Mouse (Mus musculus): ENCODE results near the gene Anapc11. TPM values are rescaled to one million over a fixed set of nuclear protein-coding genes. Genes with fewer than 3 reads are reported as not detected.

Gene Anapc11
- polyA plus RNA-seq, 1 experiment from 2014 or later: 170 TPM

- peaks cover 93% of the 10 kb centered on the region for H3K36me3 ChIP-seq
- H3K27me3 ChIP-seq: no peaks in the 10 kb centered on the region
- H3K4me2 ChIP-seq (replicated peaks): no peak overlapping the region
- peaks cover 3% of the 10 kb centered on the region for H3K4me1 ChIP-seq
- H3K4me3 ChIP-seq: no peak overlapping the region
- no peak overlapping the region for H3K9ac ChIP-seq
- H3K27ac ChIP-seq: no peak overlapping the region
- no peaks in the 10 kb centered on the region for H3K9me3 ChIP-seq (replicated peaks)
- no peak for ATAC-seq (ENCODE audit: low FRiP score)
- WGBS: 84% methylated on average over 9 of the region's 9 CpGs
Observed at GRCm38 (mm10) chr11:120565114-120565513, 33.1 kb upstream of the Anapc11 start.

GRCm38 (mm10) chr11:120568324-120568723 is 29.9 kb upstream of the Anapc11 start:
- Histone ChIP-seq H3K27me3 (no peaks in the 10 kb centered on the region), H3K9ac (no peak overlapping the region), H3K9me3 (replicated peaks) (no peaks in the 10 kb centered on the region), H3K4me1 (peaks cover 13% of the 10 kb centered on the region), H3K27ac (no peak overlapping the region), H3K4me3 (no peak overlapping the region), H3K36me3 (peaks cover 74% of the 10 kb centered on the region), H3K4me2 (replicated peaks) (no peak overlapping the region)
- ATAC-seq (ENCODE audit: low FRiP score): no peak
- WGBS: 97% methylated on average over 6 of the region's 6 CpGs

- H3K9me3 ChIP-seq (replicated peaks): no peaks in the 10 kb centered on the region
- 89% methylated on average over 3 of the region's 3 CpGs for WGBS
- no peak overlapping the region for H3K27ac ChIP-seq
- peaks cover 22% of the 10 kb centered on the region for H3K4me1 ChIP-seq
- peaks cover 46% of the 10 kb centered on the region for H3K36me3 ChIP-seq
- peak overlapping the region; percentile 87; the same call in 1 of the 2 replicates for H3K9ac ChIP-seq
- no peaks in the 10 kb centered on the region for H3K27me3 ChIP-seq
- peak overlapping the region; percentile 86 for H3K4me2 ChIP-seq (replicated peaks)
- no peak for ATAC-seq (ENCODE audit: low FRiP score)
- peak overlapping the region; percentile 69; the same call in 1 of the 2 replicates for H3K4me3 ChIP-seq
Observed at GRCm38 (mm10) chr11:120571122-120571521, 27.1 kb upstream of the Anapc11 start.

- Histone ChIP-seq H3K27me3 (no peaks in the 10 kb centered on the region), H3K36me3 (peaks cover 38% of the 10 kb centered on the region), H3K4me1 (peaks cover 22% of the 10 kb centered on the region), H3K27ac (peak overlapping the region; percentile 95), H3K4me2 (replicated peaks) (peak overlapping the region; percentile 86), H3K4me3 (peak overlapping the region; percentile 69), H3K9ac (peak overlapping the region; percentile 87), H3K9me3 (replicated peaks) (no peaks in the 10 kb centered on the region)
- 15% methylated on average over 11 of the region's 11 CpGs for WGBS
- no peak for ATAC-seq (ENCODE audit: low FRiP score)
Observed at GRCm38 (mm10) chr11:120571754-120572416, 26.3 kb upstream of the Anapc11 start.

- peak overlapping the region; percentile 87 for H3K9ac ChIP-seq
- ATAC-seq (ENCODE audit: low FRiP score): peak; percentile 37
- 0% methylated on average over 20 of the region's 24 CpGs for WGBS
- H3K36me3 ChIP-seq: peaks cover 38% of the 10 kb centered on the region
- no peaks in the 10 kb centered on the region for H3K9me3 ChIP-seq (replicated peaks)
- peak overlapping the region; percentile 95 for H3K27ac ChIP-seq
- H3K4me3 ChIP-seq: peak overlapping the region; percentile 69
- H3K4me1 ChIP-seq: peaks cover 20% of the 10 kb centered on the region
- H3K4me2 ChIP-seq (replicated peaks): peak overlapping the region; percentile 86
- no peaks in the 10 kb centered on the region for H3K27me3 ChIP-seq
Observed at GRCm38 (mm10) chr11:120572417-120572751, 25.8 kb upstream of the Anapc11 start.

GRCm38 (mm10) chr11:120572752-120573584 is 25.3 kb upstream of the Anapc11 start, which contains the start of gene P4hb:
TSS of gene P4hb (minus strand) at chr11:120573253.
- peak within 1 kb of the TSS; percentile 69 for H3K4me3 ChIP-seq
- peak within 1 kb of the TSS; percentile 87 for H3K9ac ChIP-seq
- ATAC-seq (ENCODE audit: low FRiP score): peak; percentile 98
- H3K27ac ChIP-seq: peak within 1 kb of the TSS; percentile 95
- H3K27me3 ChIP-seq: no peaks in the 10 kb centered on the region
- H3K36me3 ChIP-seq: peaks cover 38% of the 10 kb centered on the region
- WGBS: under 1% methylated on average over 92 of the region's 94 CpGs
- peaks cover 20% of the 10 kb centered on the region for H3K4me1 ChIP-seq
- H3K9me3 ChIP-seq (replicated peaks): no peaks in the 10 kb centered on the region
- peak within 1 kb of the TSS; percentile 86 for H3K4me2 ChIP-seq (replicated peaks)

GRCm38 (mm10) chr11:120573585-120574277 is 24.5 kb upstream of the Anapc11 start:
- H3K36me3 ChIP-seq: peaks cover 38% of the 10 kb centered on the region
- H3K4me1 ChIP-seq: peaks cover 21% of the 10 kb centered on the region
- H3K9ac ChIP-seq: peak overlapping the region; percentile 85
- peak overlapping the region; percentile 69 for H3K4me3 ChIP-seq
- no peak; the same call in 1 of the 2 replicates for ATAC-seq (ENCODE audit: low FRiP score)
- H3K9me3 ChIP-seq (replicated peaks): no peaks in the 10 kb centered on the region
- H3K4me2 ChIP-seq (replicated peaks): peak overlapping the region; percentile 86
- whole genome bisulfite sequencing: under 1% methylated on average over 23 of the region's 23 CpGs
- H3K27ac ChIP-seq: peak overlapping the region; percentile 95
- H3K27me3 ChIP-seq: no peaks in the 10 kb centered on the region

- Histone ChIP-seq H3K4me1 (peaks cover 25% of the 10 kb centered on the region), H3K27me3 (no peaks in the 10 kb centered on the region), H3K4me3 (peak overlapping the region; percentile 69), H3K9ac (peak overlapping the region; percentile 85), H3K36me3 (peaks cover 42% of the 10 kb centered on the region), H3K4me2 (replicated peaks) (peak overlapping the region; percentile 86), H3K27ac (no peak overlapping the region), H3K9me3 (replicated peaks) (no peaks in the 10 kb centered on the region)
- WGBS: 53% methylated on average over 5 of the region's 5 CpGs
- no peak for ATAC-seq (ENCODE audit: low FRiP score)
Observed at GRCm38 (mm10) chr11:120574278-120574600, 24.0 kb upstream of the Anapc11 start.

- Histone ChIP-seq H3K27me3 (no peaks in the 10 kb centered on the region), H3K27ac (no peak overlapping the region), H3K4me2 (replicated peaks) (peak overlapping the region; percentile 86; the same call in 1 of the 2 replicates), H3K36me3 (peaks cover 41% of the 10 kb centered on the region), H3K4me3 (no peak overlapping the region), H3K9ac (no peak overlapping the region), H3K4me1 (peaks cover 33% of the 10 kb centered on the region), H3K9me3 (replicated peaks) (no peaks in the 10 kb centered on the region)
- WGBS: 89% methylated on average over 2 of the region's 2 CpGs
- no peak for ATAC-seq (ENCODE audit: low FRiP score)
Observed at GRCm38 (mm10) chr11:120575046-120575445, 23.2 kb upstream of the Anapc11 start.

- no peak overlapping the region for H3K4me3 ChIP-seq
- ATAC-seq (ENCODE audit: low FRiP score): no peak
- H3K9ac ChIP-seq: no peak overlapping the region
- H3K36me3 ChIP-seq: peaks cover 32% of the 10 kb centered on the region
- H3K4me1 ChIP-seq: peaks cover 38% of the 10 kb centered on the region
- H3K4me2 ChIP-seq (replicated peaks): no peak overlapping the region
- no peak overlapping the region for H3K27ac ChIP-seq
- H3K9me3 ChIP-seq (replicated peaks): no peaks in the 10 kb centered on the region
- no peaks in the 10 kb centered on the region for H3K27me3 ChIP-seq
Observed at GRCm38 (mm10) chr11:120575940-120576339, 22.3 kb upstream of the Anapc11 start.

GRCm38 (mm10) chr11:120576365-120576981 is 21.7 kb upstream of the Anapc11 start:
- Histone ChIP-seq H3K36me3 (peaks cover 27% of the 10 kb centered on the region), H3K9ac (no peak overlapping the region)
- ATAC-seq (ENCODE audit: low FRiP score): no peak

More at GRCm38 (mm10) chr11:120576365-120576981, 21.7 kb upstream of the Anapc11 start:
- Histone ChIP-seq H3K4me1 (peaks cover 34% of the 10 kb centered on the region), H3K9me3 (replicated peaks) (no peaks in the 10 kb centered on the region), H3K4me2 (replicated peaks) (no peak overlapping the region), H3K27ac (no peak overlapping the region; the same call in 1 of the 2 replicates), H3K4me3 (no peak overlapping the region), H3K27me3 (no peaks in the 10 kb centered on the region)
- 94% methylated on average over 3 of the region's 3 CpGs for WGBS

Data from hindbrain, embryonic 12.5 days (tissue).